In the genomic region with DNA sequence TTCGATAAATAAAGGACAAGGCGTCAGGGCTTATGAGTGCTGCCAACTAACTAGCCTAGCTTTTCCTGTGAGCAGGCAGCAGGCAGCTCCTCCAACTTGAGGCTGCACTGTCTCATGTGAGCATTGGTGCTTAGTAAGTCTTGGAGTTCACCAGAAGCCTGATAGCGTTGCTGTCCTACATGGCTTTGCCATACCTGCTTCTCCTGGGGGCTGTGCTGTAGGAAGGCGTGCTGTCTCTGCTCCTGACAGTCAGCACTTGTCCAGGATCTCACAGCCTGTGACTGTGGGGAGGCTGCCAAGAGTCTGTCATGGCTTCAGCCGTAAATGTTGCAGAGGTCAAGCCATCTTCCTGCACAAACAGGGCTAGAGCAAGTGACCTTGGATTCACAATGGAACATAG, we compare ENCODE assay signal across 11 mouse cellular contexts. TPM values are rescaled to one million over a fixed set of nuclear protein-coding genes. Genes with fewer than 3 reads are reported as not detected.
DNase-seq lines count a peak whose midpoint lies in the region; ATAC-seq and TF ChIP-seq lines count a peak whose summit lies in the region.
"Had no signal": no experiment of that assay in that cellular context is flagged by ENCODE, and none has a peak within 500 bp of the region (broad histone marks: within the 10 kb centered on the region; RNA-seq: fewer than 3 reads in every experiment).

No protein-coding gene starts in this region.

- H3K4me3 ChIP-seq in midbrain, postnatal 0 days (ENCODE audit: low read depth, low read length): no peak overlapping the region
- H3K4me3 ChIP-seq in forebrain, embryonic 16.5 days (replicated peaks; ENCODE audit: low read length): no peak overlapping the region
- H3K4me3 ChIP-seq: erythroblast, embryonic 14.5 days; hindbrain, embryonic 15.5 days; limb, embryonic 12.5 days had no signal

- no peaks in the 10 kb centered on the region for H3K27me3 ChIP-seq in midbrain, postnatal 0 days (ENCODE audit: insufficient read depth, low read length)
- no peaks in the 10 kb centered on the region for H3K27me3 ChIP-seq in forebrain, embryonic 16.5 days (replicated peaks; ENCODE audit: control insufficient read depth, insufficient read depth, low read length)
- H3K27me3 ChIP-seq: hindbrain, embryonic 15.5 days; limb, embryonic 12.5 days had no signal

- peak; percentile 80 for DNase-seq in adrenal gland, adult 2 months
- no peak for DNase-seq in adrenal gland, postnatal 4 days (ENCODE audit: low spot score in 2 of 2)
- DNase-seq in kidney, postnatal 10 days: peak; percentile 56
- DNase-seq in kidney, adult 11 months: no peak
- DNase-seq in cerebellum, postnatal 25 days: peak; percentile 54 to 71
- peak; percentile 48 to 62 for DNase-seq in heart, postnatal 14 days
- DNase-seq in midbrain, postnatal 0 days (ENCODE audit: low spot score): no peak

- no peak overlapping the region for H3K27ac ChIP-seq in midbrain, postnatal 0 days (ENCODE audit: low read depth, low read length)
- no peak overlapping the region for H3K27ac ChIP-seq in forebrain, embryonic 16.5 days (ENCODE audit: low read length)
- H3K27ac ChIP-seq: hindbrain, embryonic 15.5 days; limb, embryonic 12.5 days had no signal

- H3K9me3 ChIP-seq in midbrain, postnatal 0 days (ENCODE audit: low read length): no peaks in the 10 kb centered on the region
- H3K9me3 ChIP-seq in forebrain, embryonic 16.5 days (ENCODE audit: control insufficient read depth, low read length): no peaks in the 10 kb centered on the region
- H3K9me3 ChIP-seq: hindbrain, embryonic 15.5 days; limb, embryonic 12.5 days had no signal

- intact Hi-C loops in heart, postnatal 14 days (cut with DNase I): no loop called here

- H3K4me1 ChIP-seq in midbrain, postnatal 0 days (ENCODE audit: insufficient read depth, low read length): no peaks in the 10 kb centered on the region
- peaks cover 5% of the 10 kb centered on the region for H3K4me1 ChIP-seq in forebrain, embryonic 16.5 days (replicated peaks; ENCODE audit: control insufficient read depth, insufficient read depth, low read length)
- H3K4me1 ChIP-seq: hindbrain, embryonic 15.5 days; limb, embryonic 12.5 days had no signal

- peaks cover 77% of the 10 kb centered on the region for H3K36me3 ChIP-seq in midbrain, postnatal 0 days (ENCODE audit: insufficient read depth, low read length)
- peaks cover 30% of the 10 kb centered on the region for H3K36me3 ChIP-seq in forebrain, embryonic 16.5 days (ENCODE audit: control insufficient read depth, insufficient read depth)

- no peak overlapping the region for H3K4me2 ChIP-seq in midbrain, postnatal 0 days (ENCODE audit: low read depth, low read length, poor library complexity, severe bottlenecking)
- H3K4me2 ChIP-seq in forebrain, embryonic 16.5 days (ENCODE audit: low read length): no peak overlapping the region
- H3K4me2 ChIP-seq: hindbrain, embryonic 15.5 days; limb, embryonic 12.5 days had no signal

- no peak for ATAC-seq in midbrain, postnatal 0 days (ENCODE audit: low FRiP score)
- no peak for ATAC-seq in forebrain, embryonic 16.5 days

- TF ChIP-seq CTCF in midbrain, postnatal 0 days (IDR thresholded peaks at IDR 0.05): no peak

- WGBS in midbrain, postnatal 0 days: 87% methylated on average over 5 of the region's 5 CpGs
- WGBS in forebrain, embryonic 16.5 days: 88% methylated on average over 5 of the region's 5 CpGs

- H3K9ac ChIP-seq in midbrain, postnatal 0 days (replicated peaks; ENCODE audit: low read length, poor library complexity, severe bottlenecking): no peak overlapping the region
- no peak overlapping the region for H3K9ac ChIP-seq in forebrain, embryonic 16.5 days (replicated peaks; ENCODE audit: low read depth, low read length)
- H3K9ac ChIP-seq: hindbrain, embryonic 15.5 days; limb, embryonic 12.5 days had no signal

RNA-seq across cellular contexts. Expression of gene Mef2d, which starts 23.9 kb away (rescaled TPM):
- total RNA-seq in adrenal gland, adult 2 months (2021): 100 to 1,000 TPM in 1 of 2 experiments, 10 to 100 TPM in 1; 78.4 to 114 TPM
- 173 and 185 TPM in 2 replicates for polyA plus RNA-seq in adrenal gland, adult 2 months (2012; rRNA removed)
- total RNA-seq in adrenal gland, postnatal 4 days (2021): 10 to 100 TPM; 90.0 to 92.1 TPM
- 100 to 1,000 TPM; 128 to 130 TPM for total RNA-seq in heart, postnatal 14 days (2021)
- total RNA-seq in midbrain, postnatal 0 days (2014; rRNA removed): 45.5 and 59.6 TPM in 2 replicates
- polyA plus RNA-seq in midbrain, postnatal 0 days (2015; fragmentation: Nextera tagmentation; extraction: Ambion mirVana): 21.5 and 26.1 TPM in 2 replicates
- polyA plus RNA-seq in forebrain, embryonic 16.5 days (2015; fragmentation: Nextera tagmentation; extraction: Ambion mirVana): 25.1 and 28.3 TPM in 2 replicates

Comparison
In these comparisons a context has a peak if more than half of its experiments do, and no peak if none do; other contexts are left out.
1. DNase-seq: peak in adrenal gland, adult 2 months (single experiment), kidney, postnatal 10 days (single experiment), cerebellum, postnatal 25 days (2 of 2) and heart, postnatal 14 days (2 of 2); none in adrenal gland, postnatal 4 days (0 of 2), kidney, adult 11 months (single experiment) and midbrain, postnatal 0 days (single experiment).